Mouse (Mus musculus) heart, embryonic 13.5 days (tissue): ENCODE measurements at regions not wholly inside any gene's neighbourhood (a gene's known extent, or its start where the extent isn't known, plus 50 kb on each side); places are given as distances from the start of the nearest gene placed in this dataset.

Experiments
- ATAC-seq: fragments of 200-750 bp; cut with Nextera tagmentation; 2 replicates; pipeline ENCODE4 v1.8.0; 2017; ENCODE audit warnings: moderate TSS enrichment; ENCODE audit not compliant: insufficient number of reproducible peaks, low FRiP score, low TSS enrichment; ENCODE audit errors: extremely low read depth
- H3K27ac ChIP-seq: fragments of 300-500 bp; sonication (generic); replicated peaks from 2 replicates; pipeline ENCODE4 v1.5.1; 2015; ENCODE audit warnings: moderate library complexity, mild to moderate bottlenecking, inconsistent platforms
- H3K27me3 ChIP-seq: fragments of 300-500 bp; sonication (generic); replicated peaks from 2 replicates; pipeline ENCODE4 v1.6.1; 2015; ENCODE audit warnings: mild to moderate bottlenecking, inconsistent platforms
- H3K36me3 ChIP-seq: fragments of 300-500 bp; sonication (generic); 2 replicates; pipeline ENCODE4 v1.6.1; 2015; ENCODE audit warnings: mild to moderate bottlenecking, inconsistent platforms
- H3K4me1 ChIP-seq: fragments of 300-500 bp; sonication (generic); 2 replicates; pipeline ENCODE4 v1.6.1; 2015; ENCODE audit warnings: inconsistent platforms
- H3K4me2 ChIP-seq: fragments of 300-500 bp; sonication (generic); 2 replicates; pipeline ENCODE4 v1.6.1; 2015; ENCODE audit warnings: inconsistent platforms, mild to moderate bottlenecking, moderate library complexity
- H3K4me3 ChIP-seq: fragments of 300-500 bp; sonication (generic); 2 replicates; pipeline ENCODE4 v1.5.1; 2015; ENCODE audit warnings: moderate library complexity, mild to moderate bottlenecking, inconsistent platforms
- H3K9ac ChIP-seq: fragments of 300-500 bp; sonication (generic); 2 replicates; pipeline ENCODE4 v1.6.1; 2015; ENCODE audit warnings: inconsistent platforms, mild to moderate bottlenecking, moderate library complexity
- H3K9me3 ChIP-seq: fragments of 300-500 bp; sonication (generic); 2 replicates; pipeline ENCODE4 v1.6.1; 2016; ENCODE audit warnings: inconsistent platforms
- WGBS: fragments of 180-500 bp; shearing (Covaris S2); methylation state at CpG from one replicate; pipeline ENCODE4 v1.1.7; 2015; ENCODE audit warnings: mixed read lengths; 5-methylcytosine and 5-hydroxymethylcytosine counted together

DNA sequence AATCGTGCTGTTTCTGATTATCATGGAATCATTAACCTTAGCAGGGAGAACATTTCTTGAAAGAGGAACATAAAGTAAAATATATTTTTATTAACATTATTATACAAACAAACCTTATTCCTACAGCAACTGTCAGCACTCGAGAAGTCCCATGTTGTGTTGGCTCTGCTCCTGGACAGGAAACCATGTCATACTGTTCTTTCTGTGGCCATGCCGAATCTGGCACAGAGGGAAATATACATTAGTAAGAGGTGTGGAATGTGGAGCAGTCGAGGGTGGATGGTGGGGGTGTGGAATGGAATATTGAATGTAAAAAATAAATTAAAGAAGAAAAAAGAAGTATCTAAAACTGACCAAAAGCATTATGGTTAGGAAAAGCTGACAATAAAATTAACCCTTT is 342.1 kb upstream of the Pmfbp1 start:
- Histone ChIP-seq H3K27me3 (no peaks in the 10 kb centered on the region), H3K27ac (no peak overlapping the region), H3K9me3 (peaks cover 16% of the 10 kb centered on the region), H3K4me3 (no peak overlapping the region), H3K9ac (no peak overlapping the region), H3K36me3 (0 out of 2 replicates have a peak, but pooled peaks cover 5% of the 10 kb centered on the region), H3K4me1 (no peaks in the 10 kb centered on the region), H3K4me2 (no peak overlapping the region)
- no peak for ATAC-seq
- WGBS = 54% methylated on average over 4 of the region's 4 CpGs

DNA sequence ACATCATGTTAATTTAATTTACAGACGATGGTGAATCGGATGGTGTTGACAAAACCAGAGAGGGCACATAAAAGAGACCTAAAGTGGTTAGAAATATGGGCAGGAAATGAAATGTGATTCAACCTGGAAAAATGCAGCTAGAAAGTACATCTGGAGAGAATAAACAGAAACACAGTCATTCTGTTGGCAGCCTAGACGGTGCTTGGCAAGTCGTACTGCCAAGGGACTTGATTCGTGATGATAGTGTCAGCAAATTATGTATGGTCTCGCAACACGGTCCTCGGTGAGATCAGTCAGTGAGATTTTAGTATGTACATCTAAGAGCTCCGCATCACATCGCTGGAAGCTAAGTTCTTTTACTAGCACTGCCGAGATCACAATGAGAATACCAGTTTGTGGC is 338.3 kb upstream of the Pmfbp1 start:
- WGBS = 51% methylated on average over 11 of the region's 11 CpGs
- Histone ChIP-seq H3K4me2 (no peak overlapping the region), H3K27ac (no peak overlapping the region; the same call in none of the 2 replicates), H3K4me3 (no peak overlapping the region), H3K9me3 (peaks cover 13% of the 10 kb centered on the region), H3K36me3 (0 out of 2 replicates have a peak, but pooled peaks cover 5% of the 10 kb centered on the region), H3K27me3 (no peaks in the 10 kb centered on the region), H3K4me1 (no peaks in the 10 kb centered on the region), H3K9ac (no peak overlapping the region)
- ATAC-seq = no peak

DNA sequence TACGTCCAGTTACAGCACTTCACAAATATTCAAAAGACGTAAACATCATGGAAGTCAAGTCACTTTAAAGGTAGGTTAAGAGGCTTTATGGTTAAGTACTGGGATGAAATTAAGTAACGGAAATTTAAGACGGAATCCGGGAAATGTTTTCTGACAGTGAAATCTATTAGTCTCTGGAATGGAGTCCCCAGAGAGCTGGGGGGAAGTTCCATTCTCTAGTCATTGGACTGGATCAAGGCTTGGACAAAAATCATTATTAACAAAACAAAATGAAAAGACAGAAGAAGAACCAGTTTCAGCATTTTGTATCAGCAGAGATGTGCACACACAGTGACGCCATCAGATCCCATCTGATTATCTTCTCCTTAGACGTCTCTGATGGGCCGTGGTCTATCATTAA is 337.8 kb upstream of the Pmfbp1 start:
- H3K9me3 ChIP-seq = peaks cover 8% of the 10 kb centered on the region
- 0 out of 2 replicates have a peak, but pooled peaks cover under 1% of the 10 kb centered on the region for H3K36me3 ChIP-seq
- no peaks in the 10 kb centered on the region for H3K4me1 ChIP-seq
- ATAC-seq = no peak
- H3K27me3 ChIP-seq = no peaks in the 10 kb centered on the region
- H3K4me3 ChIP-seq = no peak overlapping the region
- H3K4me2 ChIP-seq = no peak overlapping the region
- no peak overlapping the region; the same call in 1 of the 2 replicates for H3K27ac ChIP-seq
- H3K9ac ChIP-seq = no peak overlapping the region
- 77% methylated on average over 8 of the region's 8 CpGs for WGBS

GRCm38 (mm10) chr8:109172701-109173100 is 321.1 kb upstream of the Pmfbp1 start:
- Histone ChIP-seq H3K27ac (no peak overlapping the region), H3K36me3 (no peaks in the 10 kb centered on the region), H3K9me3 (peaks cover 4% of the 10 kb centered on the region; the same call in 1 of the 2 replicates), H3K27me3 (no peaks in the 10 kb centered on the region), H3K9ac (no peak overlapping the region), H3K4me1 (no peaks in the 10 kb centered on the region), H3K4me2 (no peak overlapping the region), H3K4me3 (no peak overlapping the region)
- no peak for ATAC-seq
- 73% methylated on average over 4 of the region's 4 CpGs for WGBS

GRCm38 (mm10) chr8:109185558-109186198 is 308.1 kb upstream of the Pmfbp1 start:
- H3K27me3 ChIP-seq = no peaks in the 10 kb centered on the region
- H3K27ac ChIP-seq = 0 out of 2 replicates have a peak overlapping the region, but pooled peaks have one; percentile 43
- H3K4me1 ChIP-seq = peaks cover 7% of the 10 kb centered on the region; the same call in 1 of the 2 replicates
- no peaks in the 10 kb centered on the region for H3K36me3 ChIP-seq
- WGBS = 34% methylated on average over 10 of the region's 10 CpGs
- H3K9me3 ChIP-seq = no peaks in the 10 kb centered on the region
- H3K4me3 ChIP-seq = peak overlapping the region; percentile 41
- H3K4me2 ChIP-seq = peak overlapping the region; percentile 70
- no peak for ATAC-seq
- peak overlapping the region; percentile 72 for H3K9ac ChIP-seq

DNA sequence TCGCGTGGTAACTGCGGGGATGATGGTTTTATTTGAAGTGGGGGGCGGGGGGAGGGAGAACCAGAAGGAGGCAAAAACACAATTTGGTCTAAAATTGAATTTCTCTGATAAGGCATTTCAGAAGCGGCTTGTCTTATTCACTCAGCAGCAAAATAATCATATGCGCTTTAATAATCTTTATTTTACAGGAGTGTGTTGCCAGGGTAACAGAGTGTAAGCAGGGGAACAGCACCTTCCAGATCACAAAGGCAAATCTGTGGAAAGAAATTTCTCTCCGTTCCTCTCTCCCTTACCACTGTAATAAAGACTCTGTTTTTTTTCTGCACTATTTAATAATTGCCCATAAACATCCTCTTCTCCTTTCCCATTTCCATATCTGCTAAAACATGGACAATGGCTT is 306.2 kb upstream of the Pmfbp1 start:
- 76% methylated on average over 7 of the region's 7 CpGs for WGBS
- Histone ChIP-seq H3K4me3 (no peak overlapping the region), H3K4me2 (no peak overlapping the region), H3K36me3 (no peaks in the 10 kb centered on the region), H3K27ac (no peak overlapping the region), H3K9me3 (no peaks in the 10 kb centered on the region), H3K9ac (no peak overlapping the region), H3K27me3 (no peaks in the 10 kb centered on the region), H3K4me1 (peaks cover 7% of the 10 kb centered on the region; the same call in 1 of the 2 replicates)
- ATAC-seq = no peak

DNA sequence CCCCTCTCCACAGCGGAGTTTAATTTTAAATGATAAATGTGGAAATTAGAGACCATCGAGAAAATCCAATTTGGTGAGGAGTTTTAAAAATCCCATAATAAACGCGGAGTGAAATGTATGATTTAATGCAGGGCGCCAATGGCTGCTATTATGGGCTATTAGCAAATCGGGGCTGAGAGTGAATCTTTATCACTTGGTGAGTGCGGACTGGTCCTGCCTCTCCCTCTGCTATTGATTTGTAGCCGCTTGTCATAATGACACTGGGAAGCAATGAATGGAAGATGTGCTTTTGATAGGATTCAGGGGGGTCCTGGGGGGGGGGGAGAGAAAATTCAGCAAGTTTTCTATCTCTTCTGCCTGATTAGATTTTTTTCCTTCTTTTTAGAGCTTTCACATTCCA is 279.6 kb upstream of the Pmfbp1 start:
- Histone ChIP-seq H3K36me3 (no peaks in the 10 kb centered on the region), H3K4me3 (no peak overlapping the region), H3K27ac (no peak overlapping the region), H3K4me2 (no peak overlapping the region), H3K9ac (no peak overlapping the region), H3K9me3 (no peaks in the 10 kb centered on the region), H3K27me3 (no peaks in the 10 kb centered on the region), H3K4me1 (no peaks in the 10 kb centered on the region)
- WGBS = 84% methylated on average over 8 of the region's 8 CpGs
- no peak for ATAC-seq

- H3K27ac ChIP-seq = no peak overlapping the region
- no peaks in the 10 kb centered on the region for H3K9me3 ChIP-seq
- H3K4me1 ChIP-seq = no peaks in the 10 kb centered on the region
- no peak overlapping the region for H3K4me2 ChIP-seq
- H3K4me3 ChIP-seq = no peak overlapping the region
- no peaks in the 10 kb centered on the region for H3K27me3 ChIP-seq
- H3K36me3 ChIP-seq = no peaks in the 10 kb centered on the region
- no peak overlapping the region for H3K9ac ChIP-seq
- 83% methylated on average over 5 of the region's 5 CpGs for WGBS
- no peak for ATAC-seq
Measured at GRCm38 (mm10) chr8:109216318-109216717, 277.5 kb upstream of the Pmfbp1 start.

DNA sequence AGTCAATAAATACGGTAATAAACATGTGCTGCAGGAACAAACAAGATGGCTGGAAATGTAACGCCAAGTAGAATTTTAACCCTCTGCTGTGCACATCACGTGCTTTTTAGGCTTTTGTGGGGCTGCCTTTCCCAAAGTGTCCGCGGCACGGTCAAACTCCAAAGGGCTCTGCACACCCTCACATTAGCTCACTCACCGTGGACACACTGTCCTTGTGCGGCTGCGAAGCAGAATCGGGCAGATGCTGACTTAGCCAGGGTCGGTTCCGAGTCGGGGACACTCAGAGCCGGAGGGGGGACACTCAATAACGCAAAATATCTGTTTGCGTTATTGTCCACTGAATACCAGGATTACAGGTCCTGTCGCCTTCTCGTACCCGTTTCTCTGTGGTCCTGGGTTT is 276.5 kb upstream of the Pmfbp1 start:
- whole genome bisulfite sequencing = 85% methylated on average over 19 of the region's 19 CpGs
- no peak overlapping the region for H3K4me2 ChIP-seq
- no peak for ATAC-seq
- no peak overlapping the region for H3K4me3 ChIP-seq
- no peaks in the 10 kb centered on the region for H3K27me3 ChIP-seq
- no peaks in the 10 kb centered on the region for H3K36me3 ChIP-seq
- no peak overlapping the region for H3K9ac ChIP-seq
- H3K27ac ChIP-seq = no peak overlapping the region
- H3K9me3 ChIP-seq = no peaks in the 10 kb centered on the region
- H3K4me1 ChIP-seq = no peaks in the 10 kb centered on the region

GRCm38 (mm10) chr8:109232281-109233234 is 261.3 kb upstream of the Pmfbp1 start:
- no peak overlapping the region for H3K4me2 ChIP-seq
- H3K27me3 ChIP-seq = no peaks in the 10 kb centered on the region
- H3K9me3 ChIP-seq = no peaks in the 10 kb centered on the region
- ATAC-seq = no peak
- no peaks in the 10 kb centered on the region for H3K4me1 ChIP-seq
- H3K36me3 ChIP-seq = no peaks in the 10 kb centered on the region
- no peak overlapping the region for H3K9ac ChIP-seq
- H3K4me3 ChIP-seq = no peak overlapping the region
- 0 out of 2 replicates have a peak overlapping the region, but pooled peaks have one; percentile 15 for H3K27ac ChIP-seq
- WGBS = 75% methylated on average over 32 of the region's 32 CpGs

DNA sequence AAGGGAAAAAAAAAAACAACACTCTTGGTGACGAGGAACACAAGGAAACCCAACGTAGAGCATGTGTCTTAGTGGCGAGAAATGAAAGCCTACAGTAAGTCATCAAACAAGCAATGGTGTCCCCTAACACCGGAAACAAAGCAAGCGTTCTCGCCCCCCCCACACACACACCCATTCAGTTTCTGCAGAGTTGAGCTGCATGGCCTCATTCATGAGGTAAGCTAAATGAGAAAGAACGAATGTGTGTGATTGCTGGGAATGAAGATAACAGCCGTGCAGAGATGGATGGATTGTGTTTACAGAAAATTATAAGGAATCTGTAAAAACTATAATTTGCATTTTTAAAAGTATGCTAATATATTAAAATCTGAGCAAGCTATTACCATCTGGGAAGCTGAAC is 248.3 kb upstream of the Pmfbp1 start:
- WGBS = 73% methylated on average over 8 of the region's 8 CpGs
- Histone ChIP-seq H3K9ac (no peak overlapping the region), H3K27me3 (no peaks in the 10 kb centered on the region), H3K36me3 (no peaks in the 10 kb centered on the region), H3K4me2 (no peak overlapping the region), H3K4me3 (no peak overlapping the region), H3K4me1 (no peaks in the 10 kb centered on the region), H3K9me3 (no peaks in the 10 kb centered on the region), H3K27ac (no peak overlapping the region)
- ATAC-seq = no peak
